ENCODE assay signal across 9 mouse cellular contexts in the genomic region with DNA sequence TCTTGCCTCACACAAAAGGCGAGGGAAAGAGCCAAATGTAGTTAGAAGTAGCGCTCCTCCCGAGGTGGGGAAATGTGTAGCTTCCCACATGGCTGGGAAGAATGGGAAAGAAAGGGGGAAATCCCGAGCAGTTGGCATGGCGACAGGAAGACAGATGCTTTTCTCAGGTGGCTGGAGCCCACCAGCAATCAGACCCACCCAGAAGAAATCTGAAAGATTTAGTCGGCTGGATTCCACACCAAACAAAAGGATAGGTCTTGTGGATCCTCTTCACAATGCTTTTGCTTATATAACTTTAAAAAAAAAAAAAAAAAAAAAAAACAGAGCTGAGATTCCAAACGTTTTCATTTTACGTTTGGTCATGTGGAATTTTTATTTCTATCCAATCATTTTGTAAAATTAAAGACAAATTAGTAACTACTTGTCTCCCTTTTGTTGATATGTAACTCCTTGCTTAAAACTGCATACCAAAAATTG. TPM values are rescaled to one million over a fixed set of nuclear protein-coding genes. Genes with fewer than 3 reads are reported as not detected.
DNase-seq lines count a peak whose midpoint lies in the region; ATAC-seq and TF ChIP-seq lines count a peak whose summit lies in the region.
"Had no signal": no experiment of that assay in that cellular context is flagged by ENCODE, and none has a peak within 500 bp of the region (broad histone marks: within the 10 kb centered on the region; RNA-seq: fewer than 3 reads in every experiment).

No protein-coding gene starts in this region.

- no peak for TF ChIP-seq RAD21 in CH12.LX (IDR thresholded peaks at IDR 0.05; ENCODE audit: low read depth, low read length)

- no peak for TF ChIP-seq CTCF in CH12.LX (conservative IDR thresholded peaks at IDR 0.05 in 1 of 2, IDR thresholded peaks at IDR 0.05 in 1 of 2; ENCODE audit: low read depth in 2 of 2, low read length in 2 of 2)

- no peak; the same call in 1 of the 2 replicates for TF ChIP-seq POLR2A in CH12.LX (IDR thresholded peaks at IDR 0.05; ENCODE audit: low read depth, low read length)

- H3K9ac ChIP-seq in heart, embryonic 11.5 days (ENCODE audit: low read depth, low read length) = 0 out of 2 replicates have a peak overlapping the region, but pooled peaks have one; percentile 43
- H3K9ac ChIP-seq in CH12.LX (ENCODE audit: insufficient read depth, low read depth) = peak overlapping the region; percentile 57
- H3K9ac ChIP-seq in forebrain, embryonic 12.5 days = peak overlapping the region; percentile 65; the same call in 1 of the 2 replicates
- no peak overlapping the region for H3K9ac ChIP-seq in liver, embryonic 13.5 days

- H3K79me2 ChIP-seq in CH12.LX (replicated peaks; ENCODE audit: control insufficient read depth, extremely low read depth, insufficient read depth, poor library complexity, severe bottlenecking) = no peaks in the 10 kb centered on the region

- dilution Hi-C loops in CH12.LX (cut with MboI; ENCODE audit: extremely low pct_ligation_motif_present, extremely low pct_unique_long_range_greater_than_20kb, low sequenced_read_pairs) = no loop called here

- H3K4me1 ChIP-seq in heart, embryonic 11.5 days (ENCODE audit: control insufficient read depth, insufficient read depth, low read length) = peaks cover 28% of the 10 kb centered on the region
- peaks cover 9 to 27% of the 10 kb centered on the region in 2 experiments; a peak in 3 of 4 replicates for H3K4me1 ChIP-seq in CH12.LX (ENCODE audit: control insufficient read depth in 1 of 2, insufficient read depth in 2 of 2)
- peaks cover 44% of the 10 kb centered on the region for H3K4me1 ChIP-seq in forebrain, embryonic 12.5 days
- peaks cover 20% of the 10 kb centered on the region for H3K4me1 ChIP-seq in liver, embryonic 13.5 days (replicated peaks)

- ATAC-seq in heart, embryonic 11.5 days (replicated peaks; ENCODE audit: insufficient number of reproducible peaks, low FRiP score, low TSS enrichment) = no peak
- ATAC-seq in forebrain, embryonic 12.5 days (ENCODE audit: low FRiP score) = peak; percentile 75
- ATAC-seq in liver, embryonic 13.5 days (ENCODE audit: low read depth) = no peak

- no peaks in the 10 kb centered on the region for H3K36me3 ChIP-seq in heart, embryonic 11.5 days (ENCODE audit: control insufficient read depth, insufficient read depth, low read length)
- no peaks in the 10 kb centered on the region for H3K36me3 ChIP-seq in CH12.LX (replicated peaks in 1 of 2; ENCODE audit: control insufficient read depth in 1 of 2, insufficient read depth in 1 of 2, low read length in 1 of 2)
- H3K36me3 ChIP-seq in forebrain, embryonic 12.5 days (replicated peaks) = no peaks in the 10 kb centered on the region
- H3K36me3 ChIP-seq in liver, embryonic 13.5 days = no peaks in the 10 kb centered on the region
- H3K36me3 ChIP-seq: G1E had no signal

- WGBS in heart, embryonic 11.5 days (ENCODE audit: insufficient replicate concordance) = 19% methylated on average over 8 of the region's 8 CpGs
- 5% methylated on average over 8 of the region's 8 CpGs for WGBS in forebrain, embryonic 12.5 days
- WGBS in liver, embryonic 13.5 days (ENCODE audit: insufficient replicate concordance) = 21% methylated on average over 8 of the region's 8 CpGs

- no peaks in the 10 kb centered on the region for H3K9me3 ChIP-seq in heart, embryonic 11.5 days (replicated peaks; ENCODE audit: control insufficient read depth, low read length)
- H3K9me3 ChIP-seq in CH12.LX (replicated peaks; ENCODE audit: low read length) = no peaks in the 10 kb centered on the region
- H3K9me3 ChIP-seq in forebrain, embryonic 12.5 days = no peaks in the 10 kb centered on the region
- no peaks in the 10 kb centered on the region for H3K9me3 ChIP-seq in liver, embryonic 13.5 days (replicated peaks)
- H3K9me3 ChIP-seq: G1E had no signal

- peak overlapping the region; percentile 6; the same call in 1 of the 2 replicates for H3K4me3 ChIP-seq in heart, embryonic 11.5 days (ENCODE audit: low read depth, low read length)
- H3K4me3 ChIP-seq in CH12.LX (replicated peaks in 1 of 3; ENCODE audit: low read depth in 2 of 3, low read length in 2 of 3, poor library complexity in 1 of 3) = peak overlapping the region; percentile 42 to 56 (median 52)
- H3K4me3 ChIP-seq in forebrain, embryonic 12.5 days (replicated peaks) = peak overlapping the region; percentile 31
- no peak overlapping the region for H3K4me3 ChIP-seq in liver, embryonic 13.5 days (replicated peaks)

- H3K27ac ChIP-seq in heart, embryonic 11.5 days (ENCODE audit: low read depth, low read length) = peak overlapping the region; percentile 87
- peak overlapping the region; percentile 87 for H3K27ac ChIP-seq in CH12.LX (ENCODE audit: insufficient read depth, low read depth)
- H3K27ac ChIP-seq in forebrain, embryonic 12.5 days = peak overlapping the region; percentile 100
- H3K27ac ChIP-seq in liver, embryonic 13.5 days = no peak overlapping the region

- no peak; the same call in 1 of the 2 replicates for TF ChIP-seq EP300 in CH12.LX (IDR thresholded peaks at IDR 0.05; ENCODE audit: low read length)

- H3K4me2 ChIP-seq in heart, embryonic 11.5 days = peak overlapping the region; percentile 55
- H3K4me2 ChIP-seq in CH12.LX (ENCODE audit: insufficient read depth, low read depth, poor library complexity, severe bottlenecking) = peak overlapping the region; percentile 79
- peak overlapping the region; percentile 56 for H3K4me2 ChIP-seq in forebrain, embryonic 12.5 days
- peak overlapping the region; percentile 28; the same call in 1 of the 2 replicates for H3K4me2 ChIP-seq in liver, embryonic 13.5 days

- no peaks in the 10 kb centered on the region for H3K27me3 ChIP-seq in heart, embryonic 11.5 days (ENCODE audit: control insufficient read depth, insufficient read depth, low read length)
- H3K27me3 ChIP-seq in CH12.LX (replicated peaks) = no peaks in the 10 kb centered on the region
- no peaks in the 10 kb centered on the region for H3K27me3 ChIP-seq in forebrain, embryonic 12.5 days
- H3K27me3 ChIP-seq in liver, embryonic 13.5 days = peaks cover 28% of the 10 kb centered on the region

- no peak for DNase-seq in heart, adult 8-10 months (ENCODE audit: low spot score)
- DNase-seq in CH12.LX (ENCODE audit: extremely low read depth) (no peak), MN1 (ENCODE audit: low spot score) (no peak)
- DNase-seq in liver, embryonic 13.5 days = no peak
- no peak for DNase-seq in ovary, postnatal 10 days (ENCODE audit: low spot score)
- DNase-seq in layer of hippocampus, postnatal 14 days (ENCODE audit: low spot score in 2 of 2) = no peak

- in situ Hi-C loops in CH12.LX (cut with MboI; ENCODE audit: low pct_ligation_motif_present, low pct_unique_long_range_greater_than_20kb, low sequenced_read_pairs) = no loop called here

TF ChIP-seq in CH12.LX, 34 proteins besides CTCF, POLR2A, EP300 and RAD21:
- TF ChIP-seq ZNF384 (IDR thresholded peaks at IDR 0.05; ENCODE audit: low read depth, low read length) = peak; percentile 80
- TF ChIP-seq IRF4 (IDR thresholded peaks at IDR 0.05; ENCODE audit: low read depth, low read length) = peak; percentile 66; the same call in 1 of the 2 replicates
- TF ChIP-seq RCOR1 (conservative IDR thresholded peaks at IDR 0.05; ENCODE audit: low read depth, low read length) = no peak

RNA-seq across cellular contexts. Expression of gene Gng2, which starts 10.0 kb away (rescaled TPM):
- 41.1 and 42.4 TPM in 2 replicates for polyA plus RNA-seq in heart, embryonic 11.5 days (2014; fragmentation: Nextera tagmentation; extraction: Ambion mirVana)
- total RNA-seq in heart, adult 8-10 months (2022) = 10 to 100 TPM in 2 of 4 experiments, 1 to 10 TPM in 2; 9.1 to 14.0 (median 11.4) TPM
- total RNA-seq in CH12.LX (2012; rRNA removed) (62.9 and 63.4 TPM in 2 replicates), CH12.LX (2014; rRNA removed) (61.8 and 67.7 TPM in 2 replicates)
- polyA plus RNA-seq in CH12.LX (2012; ENCODE audit: insufficient read length, low read depth) = 52.1 and 70.0 TPM in 2 replicates
- polyA plus RNA-seq in forebrain, embryonic 12.5 days (2016; fragmentation: Nextera tagmentation; extraction: Ambion mirVana) = 187 and 202 TPM in 2 replicates
- 8.8 and 9.5 TPM in 2 replicates for polyA plus RNA-seq in liver, embryonic 13.5 days (2015; fragmentation: Nextera tagmentation; extraction: Ambion mirVana)
- 100 to 1,000 TPM; 384 to 437 TPM for total RNA-seq in layer of hippocampus, postnatal 14 days (2021)

Comparison
In these comparisons a context has a peak if more than half of its experiments do, and no peak if none do; other contexts are left out.
1. H3K4me2 ChIP-seq: peak in every context shown above with its lines; median percentile 79 in CH12.LX; 56 in forebrain, embryonic 12.5 days; 55 in heart, embryonic 11.5 days; 28 in liver, embryonic 13.5 days.